Mouse (Mus musculus): Measurements from ENCODE around the gene Dbp. TPM values are rescaled to one million over a fixed set of nuclear protein-coding genes. Genes with fewer than 3 reads are reported as not detected.

Gene Dbp
- total and polyA plus RNA-seq, 3 experiments = 7.9 to 11.0 (median 10.4) TPM

DNA sequence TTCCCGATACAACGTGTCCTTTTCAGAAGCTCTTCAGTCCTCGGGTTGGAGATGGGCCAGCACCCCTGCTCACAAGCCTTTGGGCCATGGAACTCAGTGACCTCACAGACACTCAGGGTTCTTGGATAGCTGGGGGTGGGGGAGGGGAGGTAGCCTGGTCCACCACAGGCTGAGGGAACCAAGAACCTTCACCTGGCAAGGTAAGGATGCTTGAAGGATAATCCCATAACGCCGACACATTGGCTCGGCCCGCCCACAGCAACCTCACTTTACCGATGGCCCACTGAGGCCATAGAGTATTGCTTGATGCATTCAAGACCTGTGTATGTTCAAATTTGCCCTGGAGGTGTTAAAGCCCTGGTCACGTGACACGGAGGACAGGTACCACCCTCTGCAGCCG lies 20.8 kb downstream of the Dbp start, which contains the start of gene Spaca4:
Gene Spaca4, minus strand, starts transcription at position 101 of the 400 bp plus-strand sequence.
- Histone ChIP-seq H3K27ac (ENCODE audit: insufficient read depth, low read depth) (no peak within 1 kb of the TSS), H3K4me3 (replicated peaks in 1 of 3; ENCODE audit: low read depth in 2 of 3, low read length in 2 of 3, poor library complexity in 1 of 3) (no peak within 1 kb of the TSS), H3K4me1 (ENCODE audit: control insufficient read depth in 1 of 2, insufficient read depth in 2 of 2) (peaks cover 2 to 20% of the 10 kb centered on the region in 2 experiments; a peak in 2 of 4 replicates), H3K9me3 (replicated peaks; ENCODE audit: low read length) (no peaks in the 10 kb centered on the region), H3K9ac (ENCODE audit: insufficient read depth, low read depth) (no peak within 1 kb of the TSS), H3K4me2 (ENCODE audit: insufficient read depth, low read depth, poor library complexity, severe bottlenecking) (no peak within 1 kb of the TSS), H3K36me3 (replicated peaks in 1 of 2; ENCODE audit: control insufficient read depth in 1 of 2, insufficient read depth in 1 of 2, low read length in 1 of 2) (peaks cover 77 to 96% of the 10 kb centered on the region in 2 experiments), H3K27me3 (replicated peaks) (no peaks in the 10 kb centered on the region), H3K79me2 (replicated peaks; ENCODE audit: control insufficient read depth, extremely low read depth, insufficient read depth, poor library complexity, severe bottlenecking) (no peaks in the 10 kb centered on the region; the same call in 1 of the 2 replicates)
- DNase-seq (ENCODE audit: extremely low read depth) = no peak
- TF ChIP-seq NELFE (IDR thresholded peaks at IDR 0.05; ENCODE audit: low read depth, low read length) = no peak
- TF ChIP-seq ETS1 (conservative IDR thresholded peaks at IDR 0.05; ENCODE audit: low read depth, low read length) = no peak
- TF ChIP-seq SMC3 (IDR thresholded peaks at IDR 0.05; ENCODE audit: low read depth, low read length) = no peak
- TF ChIP-seq USF2 (conservative IDR thresholded peaks at IDR 0.05; ENCODE audit: low read depth, low read length) = no peak
- TF ChIP-seq MXI1 (IDR thresholded peaks at IDR 0.05; ENCODE audit: low read depth, low read length) = no peak
- no peak for TF ChIP-seq POLR2AphosphoS2 (IDR thresholded peaks at IDR 0.05; ENCODE audit: low read depth, low read length)
- TF ChIP-seq GABPA (IDR thresholded peaks at IDR 0.05; ENCODE audit: insufficient replicate concordance, low read depth, low read length) = no peak
- no peak for TF ChIP-seq RAD21 (IDR thresholded peaks at IDR 0.05; ENCODE audit: low read depth, low read length)
- TF ChIP-seq PAX5 (IDR thresholded peaks at IDR 0.05; ENCODE audit: low read length) = no peak
- TF ChIP-seq CHD2 (IDR thresholded peaks at IDR 0.05; ENCODE audit: low read length) = no peak
- no peak for TF ChIP-seq SIN3A (IDR thresholded peaks at IDR 0.05; ENCODE audit: low read length)
- no peak for TF ChIP-seq HCFC1 (IDR thresholded peaks at IDR 0.05; ENCODE audit: low read depth, low read length)
- TF ChIP-seq MEF2A (IDR thresholded peaks at IDR 0.05; ENCODE audit: borderline replicate concordance, low read depth, low read length) = no peak
- dilution Hi-C loops (cut with MboI; ENCODE audit: extremely low pct_ligation_motif_present, extremely low pct_unique_long_range_greater_than_20kb, low sequenced_read_pairs) = no loop called here
- in situ Hi-C loops (cut with MboI; ENCODE audit: low pct_ligation_motif_present, low pct_unique_long_range_greater_than_20kb, low sequenced_read_pairs) = no loop called here

GRCm38 (mm10) chr7:45726419-45726818 lies 21.5 kb downstream of the Dbp start:
- H3K9me3 ChIP-seq (replicated peaks; ENCODE audit: low read length) = no peaks in the 10 kb centered on the region
- peaks cover 0 to 18% of the 10 kb centered on the region in 2 experiments; a peak in 2 of 4 replicates for H3K4me1 ChIP-seq (ENCODE audit: control insufficient read depth in 1 of 2, insufficient read depth in 2 of 2)
- dilution Hi-C loops (cut with MboI; ENCODE audit: extremely low pct_ligation_motif_present, extremely low pct_unique_long_range_greater_than_20kb, low sequenced_read_pairs) = no loop called here
- TF ChIP-seq ZKSCAN1 (IDR thresholded peaks at IDR 0.05; ENCODE audit: borderline replicate concordance, low read depth, low read length) (no peak), IRF4 (IDR thresholded peaks at IDR 0.05; ENCODE audit: low read depth, low read length) (no peak), HCFC1 (IDR thresholded peaks at IDR 0.05; ENCODE audit: low read depth, low read length) (no peak), EP300 (IDR thresholded peaks at IDR 0.05; ENCODE audit: low read length) (no peak), MXI1 (IDR thresholded peaks at IDR 0.05; ENCODE audit: low read depth, low read length) (no peak), ETS1 (conservative IDR thresholded peaks at IDR 0.05; ENCODE audit: low read depth, low read length) (no peak), MYC (IDR thresholded peaks at IDR 0.05; ENCODE audit: low read depth, low read length) (no peak), BHLHE40 (IDR thresholded peaks at IDR 0.05; ENCODE audit: low read depth, low read length) (no peak), POLR2A (IDR thresholded peaks at IDR 0.05; ENCODE audit: low read depth, low read length) (no peak), NELFE (IDR thresholded peaks at IDR 0.05; ENCODE audit: low read depth, low read length) (no peak), ZMIZ1 (IDR thresholded peaks at IDR 0.05; ENCODE audit: low read depth, low read length) (no peak), JUND (conservative IDR thresholded peaks at IDR 0.05; ENCODE audit: low read depth, low read length) (no peak), RCOR1 (conservative IDR thresholded peaks at IDR 0.05; ENCODE audit: low read depth, low read length) (no peak)
- H3K27me3 ChIP-seq (replicated peaks) = no peaks in the 10 kb centered on the region
- peaks cover 71 to 89% of the 10 kb centered on the region in 2 experiments for H3K36me3 ChIP-seq (replicated peaks in 1 of 2; ENCODE audit: control insufficient read depth in 1 of 2, insufficient read depth in 1 of 2, low read length in 1 of 2)
- no peak overlapping the region for H3K9ac ChIP-seq (ENCODE audit: insufficient read depth, low read depth)
- H3K4me3 ChIP-seq (replicated peaks in 1 of 3; ENCODE audit: low read depth in 2 of 3, low read length in 2 of 3, poor library complexity in 1 of 3) = no peak overlapping the region
- no peak overlapping the region for H3K4me2 ChIP-seq (ENCODE audit: insufficient read depth, low read depth, poor library complexity, severe bottlenecking)
- DNase-seq (ENCODE audit: extremely low read depth) = no peak
- in situ Hi-C loops (cut with MboI; ENCODE audit: low pct_ligation_motif_present, low pct_unique_long_range_greater_than_20kb, low sequenced_read_pairs) = no loop called here
- H3K27ac ChIP-seq (ENCODE audit: insufficient read depth, low read depth) = no peak overlapping the region
- no peaks in the 10 kb centered on the region for H3K79me2 ChIP-seq (replicated peaks; ENCODE audit: control insufficient read depth, extremely low read depth, insufficient read depth, poor library complexity, severe bottlenecking)
